Mouse (Mus musculus) kidney, adult 2 months (tissue): ENCODE measurements around the gene Zfp64. TPM values are rescaled to one million over a fixed set of nuclear protein-coding genes. Genes with fewer than 3 reads are reported as not detected.

Experiments
- DNase-seq: peaks from one replicate; pipeline ENCODE4 v3.0.0; 2021
- H3K27ac ChIP-seq: fragments of 200-500 bp; 2 replicates; pipeline ENCODE4 v1.5.1; 2012; ENCODE audit warnings: low read depth, low read length, control low read depth, inconsistent platforms; ENCODE audit not compliant: insufficient read depth
- H3K27me3 ChIP-seq: fragments of 200-500 bp; replicated peaks from 2 replicates; pipeline ENCODE4 v1.6.1; 2012; ENCODE audit warnings: mild to moderate bottlenecking, moderate library complexity, low read length, inconsistent platforms; ENCODE audit not compliant: control insufficient read depth, insufficient read depth
- H3K36me3 ChIP-seq: fragments of 200-500 bp; 2 replicates; pipeline ENCODE4 v1.6.1; 2012; ENCODE audit warnings: mild to moderate bottlenecking, moderate library complexity, low read length, inconsistent platforms; ENCODE audit not compliant: control insufficient read depth, insufficient read depth
- H3K4me1 ChIP-seq: fragments of 200-500 bp; 2 replicates; pipeline ENCODE4 v1.6.1; 2011; ENCODE audit warnings: low read length; ENCODE audit not compliant: control insufficient read depth, insufficient read depth
- H3K4me3 ChIP-seq: fragments of 200-500 bp; 2 replicates; pipeline ENCODE4 v1.5.1; 2011; ENCODE audit warnings: mild to moderate bottlenecking, low read depth, low read length, control low read depth; ENCODE audit not compliant: insufficient read depth
- CTCF ChIP-seq: fragments of 200-500 bp; conservative IDR thresholded peaks from 2 replicates; pipeline ENCODE4 v1.5.1; 2011; ENCODE audit warnings: low read depth, mild to moderate bottlenecking, control low read depth, low read length, moderate library complexity, mixed read lengths; ENCODE audit not compliant: insufficient read depth, insufficient read length
- POLR2A ChIP-seq: fragments of 200-500 bp; IDR thresholded peaks from one replicate; pipeline ENCODE4 v1.6.1; 2011; ENCODE audit warnings: low read depth, low read length, control low read depth
- WGBS: fragments of 180-500 bp; shearing (Covaris S2); methylation state at CpG from one replicate; pipeline ENCODE4 v1.1.7; 2018; 5-methylcytosine and 5-hydroxymethylcytosine counted together
- polyA plus RNA-seq: library from polyadenylated mRNA; depleted of rRNA; stranded (reverse); fragments of >200 nt; gene quantifications from 2 replicates; pipeline ENCODE4 v1.2.3, GENCODE M21; 2012; rRNA removed

Zfp64 gene
- polyA plus RNA-seq, 1 experiment: 18.6 TPM

GRCm38 (mm10) chr2:168848553-168848952, 106.8 kb downstream of the Zfp64 start:
- no peak for DNase-seq
- H3K4me1 ChIP-seq: no peaks in the 10 kb centered on the region
- 87% methylated on average over 3 of the region's 3 CpGs for WGBS
- TF ChIP-seq POLR2A (no peak), CTCF (no peak)
- H3K27me3 ChIP-seq: no peaks in the 10 kb centered on the region
- no peaks in the 10 kb centered on the region for H3K36me3 ChIP-seq
- H3K4me3 ChIP-seq: no peak overlapping the region
- H3K27ac ChIP-seq: no peak overlapping the region

GRCm38 (mm10) chr2:168846180-168846720, 109.1 kb downstream of the Zfp64 start:
- Histone ChIP-seq H3K4me1 (no peaks in the 10 kb centered on the region), H3K27ac (no peak overlapping the region), H3K27me3 (0 out of 2 replicates have a peak, but pooled peaks cover 2% of the 10 kb centered on the region), H3K4me3 (no peak overlapping the region), H3K36me3 (no peaks in the 10 kb centered on the region)
- no peak for DNase-seq
- TF ChIP-seq CTCF (no peak), POLR2A (no peak)
- 76% methylated on average over 7 of the region's 7 CpGs for WGBS

Other genes starting within 250 kb of the Zfp64 start
- 56.0 and 59.8 TPM in 2 replicates for gene Atp9a, start 213.2 kb downstream of the Zfp64 start, polyA plus RNA-seq
- gene Sall4, start 187.6 kb downstream of the Zfp64 start, polyA plus RNA-seq: not detected in 2 replicates